Mouse (Mus musculus) lung, adult 2 months (tissue): ENCODE measurements around the gene Nucb1.

ENCODE experiments used
- CTCF ChIP-seq: fragments of 200-500 bp; IDR thresholded peaks from 2 replicates; pipeline ENCODE4 v1.5.1; 2011; ENCODE audit warnings: mild to moderate bottlenecking, low read length, control low read depth; ENCODE audit not compliant: insufficient read depth
- POLR2A ChIP-seq: fragments of 200-500 bp; IDR thresholded peaks from 2 replicates; pipeline ENCODE4 v1.6.1; 2011; ENCODE audit warnings: low read depth, mild to moderate bottlenecking, control low read depth, low read length, borderline replicate concordance; ENCODE audit errors: extremely low read depth

DNA sequence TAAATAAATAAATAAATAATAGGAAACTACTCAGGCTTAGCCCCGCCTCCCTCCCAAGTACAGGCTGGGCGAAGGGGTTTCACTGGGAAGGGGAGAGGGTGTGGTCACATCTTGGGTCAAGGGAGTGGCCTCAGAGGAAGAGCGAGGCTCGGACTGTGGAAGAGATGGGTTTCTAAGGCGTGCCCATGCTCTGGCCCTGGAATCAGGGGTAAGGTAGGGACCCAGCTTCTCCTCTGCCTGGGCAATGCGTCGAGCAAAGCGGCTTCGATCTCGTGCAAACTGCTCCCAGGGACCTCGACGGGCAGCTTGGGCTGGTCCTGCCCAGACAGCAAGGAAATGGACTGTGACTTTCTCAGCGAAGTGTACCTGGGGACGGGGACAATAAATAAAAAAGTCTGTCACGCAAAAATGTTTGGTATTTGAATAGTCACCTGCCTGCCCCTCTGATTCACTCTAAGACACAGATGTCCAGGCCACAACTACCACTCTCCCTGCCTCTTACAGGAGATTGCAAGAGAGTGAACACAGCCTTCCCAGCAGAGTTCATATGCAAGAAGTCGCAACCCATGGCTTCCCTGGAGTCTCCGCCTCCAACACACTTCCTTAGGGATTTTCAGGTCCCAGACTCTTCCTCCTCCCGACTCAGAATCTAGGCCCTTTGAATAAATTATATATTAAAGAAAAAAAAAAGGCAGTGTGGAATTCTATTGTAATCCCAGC, 12.9 kb upstream of the Nucb1 start:
- TF ChIP-seq CTCF (no peak), POLR2A (0 out of 2 replicates have a peak, but pooled peaks have one; percentile 7)
